Mouse (Mus musculus): Measurements from ENCODE around the gene Popdc3.

DNA sequence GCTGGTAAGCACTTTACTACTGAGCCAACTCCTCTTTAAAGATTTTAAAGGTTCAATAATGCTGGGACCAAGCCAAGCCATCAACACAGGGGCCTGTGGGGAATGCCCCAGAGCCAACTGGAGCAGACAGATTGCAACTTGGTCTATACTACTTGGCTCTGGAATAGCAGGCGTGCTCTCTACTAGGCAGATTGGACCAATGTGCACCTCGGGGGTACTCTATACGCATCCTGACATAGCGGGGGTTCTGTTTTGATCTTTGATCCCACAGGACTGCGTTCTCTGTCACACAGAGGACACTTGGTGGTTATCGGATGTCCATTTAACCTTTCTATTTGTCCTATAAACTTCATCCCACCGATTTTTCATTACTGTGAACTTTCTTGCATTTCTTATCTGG lies 157.0 kb downstream of the Popdc3 start:
- TF ChIP-seq CTCF (IDR thresholded peaks at IDR 0.05; ENCODE audit: low read depth, low read length) (no peak), EP300 (IDR thresholded peaks at IDR 0.05; ENCODE audit: insufficient read depth, low read depth, low read length) (no peak), POLR2A (IDR thresholded peaks at IDR 0.05; ENCODE audit: insufficient read depth, low read length) (no peak)
